Mouse (Mus musculus): Measurements from ENCODE around the gene Jund. TPM values are rescaled to one million over a fixed set of nuclear protein-coding genes. Genes with fewer than 3 reads are reported as not detected.

Gene Jund
- total and polyA plus RNA-seq, 3 experiments = 16.5 to 18.8 TPM; not detected in 1

DNA sequence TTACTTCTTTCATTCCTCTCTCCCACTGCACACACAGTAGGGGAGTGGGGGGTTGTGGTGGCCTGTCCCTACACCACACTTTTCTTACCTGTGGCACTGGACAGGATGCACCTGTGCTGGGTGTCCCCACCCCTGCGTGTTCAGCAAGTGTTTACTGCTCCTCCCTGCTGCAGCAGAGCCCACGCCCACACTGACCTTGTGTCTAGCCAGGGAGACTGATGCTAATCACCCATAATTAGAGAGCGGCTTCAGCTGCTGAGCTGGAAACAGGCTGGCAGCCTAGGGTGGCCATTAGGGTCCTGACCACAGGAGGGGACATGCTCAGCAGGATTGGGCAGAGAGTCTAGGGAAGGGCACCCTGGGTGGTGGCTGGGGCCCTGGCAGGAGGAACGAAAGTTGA, 24.0 kb upstream of the Jund start:
- no peak overlapping the region for H3K4me3 ChIP-seq (ENCODE audit: control insufficient read depth in 1 of 2, insufficient read depth in 1 of 2, low read depth in 2 of 2, low read length in 2 of 2)
- peaks cover 22% of the 10 kb centered on the region for H3K79me2 ChIP-seq (ENCODE audit: control insufficient read depth, insufficient read depth, low read length, poor library complexity)
- peak overlapping the region; percentile 84 for H3K9ac ChIP-seq (ENCODE audit: control insufficient read depth, low read depth, low read length, poor library complexity, severe bottlenecking)
- peak overlapping the region; percentile 89 for H3K27ac ChIP-seq (ENCODE audit: control insufficient read depth, low read depth, low read length)
- H3K9me3 ChIP-seq (replicated peaks; ENCODE audit: insufficient read depth, low read length) = no peaks in the 10 kb centered on the region
- DNase-seq (ENCODE audit: low read depth, low spot score) = peak; percentile 27
- peaks cover 0 to 20% of the 10 kb centered on the region in 2 experiments; a peak in 2 of 4 replicates for H3K36me3 ChIP-seq (ENCODE audit: control insufficient read depth in 1 of 2, insufficient read depth in 2 of 2, low read length in 2 of 2)
- H3K27me3 ChIP-seq (ENCODE audit: control insufficient read depth in 1 of 2, insufficient read depth in 2 of 2, low read length in 2 of 2) = no peaks in the 10 kb centered on the region
- peaks cover 5 to 21% of the 10 kb centered on the region in 2 experiments; a peak in 3 of 4 replicates for H3K4me1 ChIP-seq (ENCODE audit: control insufficient read depth in 1 of 2, insufficient read depth in 2 of 2, low read length in 2 of 2)
- TF ChIP-seq EP300 (IDR thresholded peaks at IDR 0.05; ENCODE audit: low read depth in 1 of 2, low read length in 2 of 2) = no peak

DNA sequence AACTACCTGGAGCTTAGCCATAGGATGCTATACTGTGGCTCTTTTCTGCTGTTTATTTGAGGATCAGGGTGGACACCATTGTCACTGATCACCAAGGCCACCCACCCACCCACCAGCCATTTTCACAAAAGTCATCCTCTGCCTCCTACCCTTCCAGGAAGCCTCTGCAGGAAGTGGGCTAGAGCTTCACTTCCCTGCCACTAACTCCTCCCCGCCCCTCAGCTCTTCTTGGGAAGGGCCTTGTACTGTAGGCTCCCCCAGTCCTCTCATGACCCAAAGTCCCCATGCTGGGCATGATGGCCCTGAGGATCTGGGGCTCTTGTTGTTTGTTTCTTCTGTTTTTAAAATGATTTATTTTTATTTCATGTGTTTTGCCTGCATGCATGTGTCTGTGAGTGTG, 23.4 kb upstream of the Jund start:
- Histone ChIP-seq H3K27me3 (ENCODE audit: control insufficient read depth in 1 of 2, insufficient read depth in 2 of 2, low read length in 2 of 2) (no peaks in the 10 kb centered on the region), H3K27ac (ENCODE audit: control insufficient read depth, low read depth, low read length) (no peak overlapping the region; the same call in 1 of the 2 replicates), H3K4me3 (ENCODE audit: control insufficient read depth in 1 of 2, insufficient read depth in 1 of 2, low read depth in 2 of 2, low read length in 2 of 2) (no peak overlapping the region), H3K79me2 (ENCODE audit: control insufficient read depth, insufficient read depth, low read length, poor library complexity) (peaks cover 22% of the 10 kb centered on the region), H3K9me3 (replicated peaks; ENCODE audit: insufficient read depth, low read length) (no peaks in the 10 kb centered on the region), H3K4me1 (ENCODE audit: control insufficient read depth in 1 of 2, insufficient read depth in 2 of 2, low read length in 2 of 2) (peaks cover 5 to 21% of the 10 kb centered on the region in 2 experiments; a peak in 3 of 4 replicates), H3K36me3 (ENCODE audit: control insufficient read depth in 1 of 2, insufficient read depth in 2 of 2, low read length in 2 of 2) (peaks cover 0 to 20% of the 10 kb centered on the region in 2 experiments; a peak in 2 of 4 replicates), H3K9ac (ENCODE audit: control insufficient read depth, low read depth, low read length, poor library complexity, severe bottlenecking) (no peak overlapping the region)
- TF ChIP-seq MYB (IDR thresholded peaks at IDR 0.05; ENCODE audit: low read depth, low read length) (no peak), GABPA (IDR thresholded peaks at IDR 0.05; ENCODE audit: low read depth, low read length) (no peak), UBTF (IDR thresholded peaks at IDR 0.05; ENCODE audit: borderline replicate concordance, insufficient read depth, low read depth, low read length) (no peak), GATA1 (IDR thresholded peaks at IDR 0.05; ENCODE audit: low read depth, low read length) (no peak), RAD21 (IDR thresholded peaks at IDR 0.05; ENCODE audit: low read depth, low read length) (no peak), POLR2A (IDR thresholded peaks at IDR 0.05; ENCODE audit: control insufficient read depth in 1 of 2, insufficient read depth in 1 of 2, low read depth in 1 of 2, low read length in 2 of 2, poor library complexity in 1 of 2) (no peak)
- DNase-seq (ENCODE audit: low read depth, low spot score) = peak; percentile 29

DNA sequence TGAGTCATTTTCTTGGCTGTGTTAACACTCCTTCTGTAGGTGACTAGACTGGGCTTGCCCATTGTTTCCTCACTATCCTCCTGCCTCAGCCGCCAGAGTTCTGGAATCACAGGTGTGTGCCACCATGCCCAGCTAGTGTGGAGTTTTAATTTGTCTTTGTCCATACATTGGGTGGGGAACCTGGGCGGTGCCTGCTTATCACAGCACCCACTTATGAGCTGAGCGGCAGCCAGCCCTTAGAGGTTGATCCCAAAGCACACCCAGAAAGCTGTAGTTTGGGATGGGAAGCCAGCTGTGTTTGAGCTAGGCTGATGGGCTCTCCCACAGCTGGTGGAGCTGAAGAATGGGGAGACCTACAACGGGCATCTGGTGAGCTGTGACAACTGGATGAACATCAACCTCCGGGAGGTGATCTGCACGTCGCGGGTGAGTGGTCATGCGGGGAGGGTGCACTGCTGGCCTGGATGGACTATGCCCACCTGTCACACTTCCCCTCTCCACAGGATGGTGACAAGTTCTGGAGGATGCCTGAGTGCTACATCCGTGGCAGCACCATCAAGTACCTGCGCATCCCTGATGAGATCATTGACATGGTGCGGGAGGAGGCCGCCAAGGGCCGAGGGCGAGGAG, 21.2 kb upstream of the Jund start:
- TF ChIP-seq USF1 (IDR thresholded peaks at IDR 0.05; ENCODE audit: low read depth, low read length) (no peak), POLR2AphosphoS2 (IDR thresholded peaks at IDR 0.05; ENCODE audit: low read length) (no peak), ETS1 (IDR thresholded peaks at IDR 0.05; ENCODE audit: low read depth, low read length) (no peak), BHLHE40 (IDR thresholded peaks at IDR 0.05; ENCODE audit: borderline replicate concordance, low read depth, low read length) (no peak), MAFK (IDR thresholded peaks at IDR 0.05; ENCODE audit: borderline replicate concordance, low read depth, low read length) (no peak), JUND (IDR thresholded peaks at IDR 0.05; ENCODE audit: low read depth, low read length) (no peak), MAZ (IDR thresholded peaks at IDR 0.05; ENCODE audit: low read depth, low read length) (no peak), GATA1 (IDR thresholded peaks at IDR 0.05; ENCODE audit: low read depth, low read length) (no peak), RCOR1 (IDR thresholded peaks at IDR 0.05; ENCODE audit: low read depth, low read length) (no peak), CTCF (IDR thresholded peaks at IDR 0.05 in 2 of 3, conservative IDR thresholded peaks at IDR 0.05 in 1 of 3; ENCODE audit: control insufficient read depth in 1 of 3, insufficient read depth in 1 of 3, low read depth in 2 of 3, low read length in 3 of 3, poor library complexity in 1 of 3, severe bottlenecking in 1 of 3) (no peak), TBP (IDR thresholded peaks at IDR 0.05; ENCODE audit: low read depth, low read length) (no peak), CHD1 (IDR thresholded peaks at IDR 0.05; ENCODE audit: low read depth, low read length) (no peak), USF2 (IDR thresholded peaks at IDR 0.05; ENCODE audit: borderline replicate concordance in 1 of 2, insufficient read depth in 1 of 2, low read depth in 1 of 2, low read length in 2 of 2) (no peak), ZKSCAN1 (IDR thresholded peaks at IDR 0.05; ENCODE audit: low read depth, low read length) (no peak)
- Histone ChIP-seq H3K27me3 (ENCODE audit: control insufficient read depth in 1 of 2, insufficient read depth in 2 of 2, low read length in 2 of 2) (no peaks in the 10 kb centered on the region), H3K36me3 (ENCODE audit: control insufficient read depth in 1 of 2, insufficient read depth in 2 of 2, low read length in 2 of 2) (peaks cover 0 to 17% of the 10 kb centered on the region in 2 experiments; a peak in 2 of 4 replicates), H3K4me3 (ENCODE audit: control insufficient read depth in 1 of 2, insufficient read depth in 1 of 2, low read depth in 2 of 2, low read length in 2 of 2) (no peak overlapping the region), H3K9me3 (replicated peaks; ENCODE audit: insufficient read depth, low read length) (no peaks in the 10 kb centered on the region), H3K9ac (ENCODE audit: control insufficient read depth, low read depth, low read length, poor library complexity, severe bottlenecking) (no peak overlapping the region), H3K27ac (ENCODE audit: control insufficient read depth, low read depth, low read length) (no peak overlapping the region), H3K4me1 (ENCODE audit: control insufficient read depth in 1 of 2, insufficient read depth in 2 of 2, low read length in 2 of 2) (peaks cover 5 to 18% of the 10 kb centered on the region in 2 experiments; a peak in 3 of 4 replicates), H3K79me2 (ENCODE audit: control insufficient read depth, insufficient read depth, low read length, poor library complexity) (peaks cover 22% of the 10 kb centered on the region)
- no peak for DNase-seq (ENCODE audit: low read depth, low spot score)

Measured in MEL (cell line).